Mouse (Mus musculus) heart, postnatal 4 days (tissue): ENCODE data around the gene Krtap4-7. TPM values are rescaled to one million over a fixed set of nuclear protein-coding genes. Genes with fewer than 3 reads are reported as not detected.
"Not testable (repeated sequence)": the region's sequence is repeated elsewhere in the genome, so short reads cannot be mapped to it uniquely, and the experiment has no call there.

Experiments used
- DNase-seq: peaks from one replicate; pipeline ENCODE4 v3.0.0; 2021
- total RNA-seq, 2 experiments: library from RNA; stranded (reverse); gene quantifications; 2 replicates each; pipeline ENCODE4 v1.2.3; 2021

The Krtap4-7 gene
- not detected for total RNA-seq

DNA sequence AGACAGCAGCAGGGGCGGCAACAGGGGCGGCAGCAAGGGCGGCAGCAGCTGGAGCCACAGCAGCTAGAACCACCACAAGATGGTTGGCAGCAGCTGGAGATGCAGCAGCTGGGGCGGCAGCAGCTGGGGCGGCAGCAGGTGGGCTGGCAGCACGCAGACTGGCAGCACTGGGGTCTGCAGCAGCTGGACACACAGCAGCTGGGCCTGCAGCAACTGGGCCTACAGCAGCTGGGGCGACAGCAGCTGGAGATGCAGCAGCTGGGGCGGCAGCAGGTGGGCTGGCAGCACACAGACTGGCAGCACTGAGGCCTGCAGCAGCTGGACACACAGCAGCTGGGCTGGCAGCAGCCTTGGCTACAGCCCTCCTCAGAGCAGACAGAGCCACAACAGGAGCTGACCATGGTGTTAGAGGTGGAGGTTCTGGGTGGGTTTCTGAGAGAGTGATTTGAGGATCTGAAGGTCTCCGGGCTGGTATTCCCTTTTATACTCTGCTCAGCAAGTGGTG lies at the start of gene Krtap4-7:
Krtap4-7 (minus strand) TSS at position 455 of the 505 bp plus-strand sequence.
- DNase-seq = not testable (repeated sequence)

DNA sequence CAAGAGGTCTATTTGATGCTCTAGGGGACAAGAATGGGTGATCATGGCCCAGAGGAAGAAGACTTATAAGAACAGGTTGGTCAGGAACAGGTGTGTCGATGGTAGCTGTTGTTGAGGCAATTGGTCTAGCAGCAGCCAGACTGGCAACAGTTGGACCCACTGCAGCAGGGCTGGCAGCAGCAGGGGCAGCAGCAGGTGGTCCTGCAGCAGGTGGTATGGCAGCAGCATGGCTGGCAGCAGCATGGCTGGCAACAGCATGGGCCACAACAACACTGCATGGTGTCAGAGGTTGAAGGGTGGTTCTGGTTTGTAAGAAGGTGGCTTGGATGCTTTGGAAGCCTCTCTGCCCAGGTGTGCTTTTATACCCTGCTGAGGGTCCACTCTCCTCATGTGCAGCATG lies 46.6 kb upstream of the Krtap4-7 start, which contains the start of gene Gm14190:
Gm14190 (minus strand) TSS at position 278 of the 400 bp plus-strand sequence.
- no peak for DNase-seq

DNA sequence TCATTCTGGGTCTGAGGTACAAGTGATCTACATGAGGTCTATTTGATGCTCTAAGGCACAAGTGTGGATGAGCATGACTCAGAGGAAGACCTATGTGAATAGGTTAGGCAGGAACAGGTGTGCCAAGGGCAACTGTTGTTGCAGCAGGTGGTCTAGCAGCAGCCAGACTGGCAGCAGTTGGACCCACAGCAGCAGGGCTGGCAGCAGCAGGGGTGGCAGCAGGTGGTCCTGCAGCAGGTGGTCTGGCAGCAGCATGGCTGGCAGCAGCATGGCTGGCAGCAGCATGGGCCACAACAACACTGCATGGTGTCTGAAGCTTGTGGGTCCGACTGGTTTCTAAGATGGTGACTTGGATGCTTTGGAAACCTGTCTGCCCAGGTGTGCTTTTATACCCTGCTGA lies 41.3 kb upstream of the Krtap4-7 start:
- DNase-seq = not testable (repeated sequence)

DNA sequence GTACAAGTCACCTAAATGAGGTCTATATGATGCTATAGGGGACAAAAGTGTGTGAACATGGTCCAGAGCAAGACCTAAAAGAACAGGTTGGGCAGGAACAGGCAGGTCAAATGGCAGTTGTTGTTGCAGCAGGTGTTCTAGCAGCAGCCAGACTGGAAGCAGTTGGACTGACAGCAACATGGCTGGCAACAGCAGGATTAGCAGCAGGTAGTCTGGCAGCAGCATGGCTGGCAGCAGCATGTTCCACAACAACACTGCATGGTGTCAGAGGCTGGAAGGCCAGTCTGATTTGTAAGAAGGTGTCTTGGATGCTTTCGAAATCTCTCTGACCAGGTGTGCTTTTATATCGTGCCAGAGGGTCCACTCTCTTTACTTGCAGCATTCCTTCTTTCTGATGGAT lies 39.6 kb upstream of the Krtap4-7 start:
- no peak for DNase-seq

DNA sequence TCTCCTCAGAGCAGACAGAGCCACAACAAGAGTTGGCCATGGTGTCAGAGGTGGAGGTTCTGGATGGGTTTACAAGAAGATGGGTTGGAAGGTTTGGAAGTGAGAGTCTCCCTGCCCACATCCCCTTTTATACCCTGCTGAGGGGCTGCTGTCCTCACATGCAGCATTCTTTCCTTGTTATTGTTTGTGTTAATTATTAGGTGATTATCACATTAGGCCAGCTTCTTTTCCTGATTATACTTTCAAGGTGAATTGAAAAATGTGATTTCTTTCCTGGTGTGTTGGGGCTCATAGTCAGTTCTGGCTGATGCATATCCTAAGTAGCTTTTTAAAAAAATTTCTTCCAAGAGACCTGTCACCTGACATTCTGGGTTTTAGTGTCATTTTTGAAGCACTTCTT lies 22.0 kb upstream of the Krtap4-7 start, which contains the start of gene Krtap4-6:
Krtap4-6 (minus strand) TSS at position 101 of the 400 bp plus-strand sequence.
- no peak for DNase-seq

DNA sequence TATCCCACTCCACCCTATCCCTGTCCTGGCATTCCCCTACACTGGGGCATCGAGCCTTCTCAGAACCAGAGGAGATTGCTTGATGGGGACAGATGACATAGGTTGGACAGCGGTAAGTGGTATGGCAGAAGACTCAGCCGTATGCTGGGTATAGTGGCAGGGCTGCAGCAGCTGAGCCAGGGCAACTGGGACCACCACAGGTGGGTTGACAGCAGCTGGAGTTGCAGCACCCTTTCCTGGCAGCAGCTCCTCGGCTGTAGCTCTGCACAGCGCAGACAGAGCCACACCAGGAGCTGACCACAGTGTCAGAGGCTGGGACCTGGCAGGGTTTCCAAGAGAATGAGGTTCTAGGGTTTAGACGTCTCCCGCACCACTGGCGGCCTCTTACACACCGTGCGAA lies 18.9 kb upstream of the Krtap4-7 start:
- DNase-seq = no peak

DNA sequence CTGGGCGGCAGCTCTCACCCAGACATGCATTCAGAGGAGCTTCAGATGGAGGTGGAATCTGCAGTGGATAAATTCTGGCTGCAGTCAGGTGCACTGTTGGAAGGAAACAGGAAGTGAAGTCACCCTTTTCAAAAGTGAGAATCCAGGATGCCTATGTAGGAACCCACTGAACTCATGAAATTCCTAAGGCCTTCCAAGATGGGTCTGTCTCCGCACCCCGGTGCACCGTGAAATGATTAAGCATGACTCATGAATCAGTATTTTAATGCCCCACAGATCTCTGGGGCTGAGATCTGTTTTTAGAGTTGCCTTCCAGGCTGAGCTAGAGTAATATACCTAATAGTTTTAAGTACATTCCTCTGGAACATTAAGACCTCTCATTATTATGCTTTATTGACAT lies 15.4 kb upstream of the Krtap4-7 start:
- DNase-seq = no peak

DNA sequence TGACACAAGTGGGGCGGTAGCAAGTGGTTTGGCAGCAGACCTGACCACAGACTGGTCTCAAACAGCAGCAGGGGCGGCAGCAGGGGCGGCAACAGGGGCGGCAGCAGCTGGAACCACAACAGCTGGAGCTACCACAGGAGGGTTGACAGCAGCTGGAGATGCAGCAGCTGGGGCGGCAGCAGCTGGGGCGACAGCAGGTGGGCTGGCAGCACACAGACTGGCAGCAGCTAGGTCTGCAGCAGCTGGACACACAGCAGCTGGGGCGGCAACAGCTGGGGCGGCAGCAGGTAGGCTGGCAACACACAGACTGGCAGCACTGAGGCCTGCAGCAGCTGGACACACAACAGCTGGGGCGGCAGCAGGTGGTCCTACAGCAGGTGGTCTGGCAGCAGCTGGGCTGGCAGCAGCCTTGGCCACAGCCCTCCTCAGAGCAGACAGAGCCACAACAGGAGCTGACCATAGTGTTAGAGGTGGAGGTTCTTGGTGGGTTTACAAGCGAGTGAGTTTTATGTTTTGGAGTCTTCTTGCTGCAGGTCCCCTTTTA lies 14.7 kb upstream of the Krtap4-7 start, which contains the start of gene Gm11563:
Gm11563 (minus strand) TSS at position 494 of the 544 bp plus-strand sequence.
- DNase-seq = not testable (repeated sequence)

DNA sequence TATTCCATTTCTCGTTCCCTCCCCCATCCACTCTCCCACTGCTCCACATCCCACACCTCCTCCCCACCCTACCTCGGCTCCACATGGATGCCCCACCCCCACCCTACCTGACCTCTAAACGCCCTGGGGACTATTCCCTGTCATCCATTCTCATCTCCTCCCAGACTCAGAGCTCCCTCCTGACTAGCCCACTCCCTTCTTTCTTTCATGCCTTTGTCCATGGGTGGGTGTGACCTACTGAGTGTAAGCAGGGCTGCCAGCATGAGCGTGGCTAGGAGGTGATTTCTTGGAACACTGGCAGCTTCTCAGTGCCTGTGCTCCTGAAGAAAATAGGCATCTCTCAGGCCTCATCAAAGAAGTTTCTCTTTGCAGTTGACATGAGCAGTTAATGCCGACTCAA lies 13.2 kb upstream of the Krtap4-7 start:
- no peak for DNase-seq

DNA sequence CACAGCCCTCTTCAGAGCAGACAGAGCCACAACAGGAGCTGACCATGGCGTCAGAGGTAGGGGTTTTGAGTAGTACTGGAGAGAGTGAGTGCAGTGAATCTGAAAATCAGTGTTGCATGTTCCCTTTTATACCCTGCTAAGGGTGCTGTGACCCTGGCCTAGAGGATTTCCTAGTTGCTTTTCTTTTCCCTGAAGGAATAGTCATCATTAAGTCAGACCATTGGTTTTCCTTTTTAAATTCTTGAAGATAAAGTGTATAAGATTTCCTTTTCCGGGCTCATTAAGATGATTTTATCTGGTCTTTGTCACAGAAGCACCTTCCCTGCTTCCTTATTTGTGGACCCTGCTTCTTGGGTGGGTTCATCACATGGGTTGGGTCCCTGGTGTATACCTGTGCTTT lies 6.2 kb upstream of the Krtap4-7 start, which contains the start of gene Gm11555:
Gm11555 (minus strand) TSS at position 101 of the 400 bp plus-strand sequence.
- no peak for DNase-seq

DNA sequence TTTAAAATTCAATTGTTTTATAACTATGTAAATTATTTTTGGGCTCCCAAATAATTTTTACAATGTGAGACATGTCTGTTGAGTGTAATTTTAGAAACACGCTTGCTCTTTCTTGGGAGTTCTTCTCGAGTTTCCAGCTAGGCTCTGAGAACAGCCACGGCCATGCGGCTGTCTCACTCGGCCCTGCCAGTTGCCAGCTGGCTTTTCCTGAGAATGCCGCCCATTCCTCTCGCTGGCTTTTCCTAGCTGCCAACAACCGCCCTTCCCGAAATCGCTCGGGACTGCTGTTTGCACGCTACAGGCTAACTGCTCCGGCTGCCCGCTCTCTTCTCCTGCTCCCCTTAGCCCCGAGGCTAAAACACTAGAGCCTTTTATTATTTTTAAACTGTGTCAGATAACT lies 2.6 kb upstream of the Krtap4-7 start:
- DNase-seq = no peak

DNA sequence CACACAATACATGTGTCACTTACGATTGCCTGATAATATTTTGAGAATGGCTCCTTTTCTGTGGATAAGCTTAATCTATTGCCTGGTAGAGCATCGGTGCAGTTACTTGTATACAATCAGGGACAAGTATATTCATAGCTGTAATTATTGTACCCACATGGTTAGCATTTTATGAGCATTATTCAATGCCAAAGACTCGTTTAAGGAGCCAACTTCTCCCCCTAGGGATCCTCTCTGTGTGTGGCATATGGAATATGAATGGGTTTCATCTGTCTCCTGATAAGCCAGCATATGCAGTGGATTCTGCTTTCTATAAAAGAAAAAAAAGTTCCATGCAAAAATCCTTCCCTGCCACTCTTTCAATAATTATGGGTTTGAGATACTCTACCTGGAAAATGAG lies 462 bp upstream of the Krtap4-7 start:
- no peak for DNase-seq

DNA sequence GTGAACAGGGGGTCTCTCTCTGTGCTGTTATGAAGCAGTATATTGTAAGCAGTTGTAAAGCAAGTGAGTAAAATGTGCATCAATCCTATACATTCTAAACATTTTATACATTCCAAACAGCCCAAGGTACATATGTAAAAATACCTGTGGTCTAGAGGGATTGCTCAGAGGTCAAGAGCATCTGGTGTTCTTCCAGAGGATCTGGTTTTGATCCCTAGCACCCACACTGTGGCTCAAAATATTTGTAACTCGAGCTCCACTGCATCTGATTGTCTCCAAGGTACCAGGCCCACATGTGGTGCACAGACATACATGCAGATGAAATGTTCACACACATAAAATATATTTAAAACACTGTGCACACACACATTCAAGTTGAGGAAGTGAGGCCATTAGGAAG lies 3.0 kb downstream of the Krtap4-7 start:
- no peak for DNase-seq

DNA sequence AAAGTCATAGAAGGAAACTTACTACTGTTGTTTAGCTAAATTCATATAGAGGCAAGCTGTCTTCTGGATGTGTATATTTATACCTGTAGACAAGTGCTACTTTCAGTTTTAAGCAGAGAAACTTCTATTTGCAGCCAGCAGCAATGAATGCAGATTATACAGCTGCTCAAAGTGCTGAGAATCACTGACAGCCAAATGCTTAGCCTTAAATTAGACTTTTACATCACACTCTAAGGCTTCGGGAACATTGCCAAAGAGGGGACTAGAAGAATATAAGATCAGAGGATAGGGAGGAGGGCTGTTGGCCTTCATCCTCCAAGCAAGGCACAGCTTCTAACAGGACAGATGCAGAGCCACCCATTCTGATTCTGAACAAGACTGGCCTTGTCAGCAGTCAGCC lies 6.8 kb downstream of the Krtap4-7 start:
- no peak for DNase-seq

DNA sequence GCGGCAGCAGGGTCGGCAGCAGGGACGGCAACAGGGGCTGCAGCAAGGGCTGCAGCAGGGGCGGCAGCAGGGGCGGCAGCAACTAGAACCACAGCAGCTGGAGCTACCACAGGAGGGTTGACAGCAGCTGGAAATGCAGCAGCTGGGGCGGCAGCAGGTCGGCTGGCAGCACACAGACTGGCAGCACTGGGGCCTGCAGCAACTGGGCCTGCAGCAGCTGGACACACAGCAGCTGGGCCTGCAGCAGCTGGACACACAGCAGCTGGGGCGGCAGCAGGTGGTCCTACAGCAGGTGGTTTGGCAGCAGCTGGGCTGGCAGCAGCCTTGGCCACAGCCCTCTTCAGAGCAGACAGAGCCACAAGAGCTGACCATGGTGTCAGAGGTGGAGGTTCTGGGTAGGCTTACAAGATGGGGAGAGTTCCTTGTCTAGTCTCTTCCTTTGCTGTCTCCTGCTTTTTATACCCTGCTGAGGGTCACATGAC lies 9.2 kb downstream of the Krtap4-7 start, which contains the start of gene Krtap4-2:
Krtap4-2 (minus strand) TSS at position 432 of the 482 bp plus-strand sequence.
- DNase-seq = no peak

DNA sequence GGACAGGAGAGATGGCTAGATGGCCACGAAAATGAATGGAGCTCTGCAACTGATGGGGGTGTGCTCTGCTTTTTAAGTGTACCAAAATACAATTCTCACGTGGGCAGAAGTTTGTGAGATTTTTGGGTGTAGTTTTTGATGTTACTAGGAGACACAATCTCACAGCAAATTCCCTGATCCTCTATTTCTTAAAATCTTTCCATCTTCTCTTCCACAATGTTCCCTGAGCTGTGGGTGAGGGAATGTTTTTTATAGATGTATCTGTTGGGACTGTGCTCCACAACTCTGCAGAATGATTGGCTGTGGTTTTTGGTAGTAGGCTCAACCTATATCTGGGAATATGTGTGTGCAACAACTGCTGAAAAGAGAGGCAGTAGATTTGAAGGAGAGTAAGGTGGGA lies 10.6 kb downstream of the Krtap4-7 start:
- no peak for DNase-seq

DNA sequence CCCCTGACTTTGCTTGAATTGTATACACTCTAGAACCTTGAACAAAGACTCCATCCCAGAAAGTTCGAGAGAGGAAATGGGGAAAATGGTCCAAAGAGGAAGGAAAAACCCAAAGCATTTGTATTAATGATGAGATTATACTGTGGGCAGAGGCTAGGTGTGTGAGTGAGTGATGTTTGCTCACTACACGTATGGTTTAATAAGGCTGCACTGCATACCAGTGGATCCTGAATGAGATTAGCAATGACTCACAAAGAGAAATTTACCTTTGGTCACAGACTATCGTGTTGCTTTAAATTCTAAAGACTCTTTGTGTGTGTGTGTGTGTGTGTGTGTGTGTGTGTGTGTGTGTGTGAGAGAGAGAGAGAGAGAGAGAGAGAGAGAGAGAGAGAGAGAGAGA lies 13.0 kb downstream of the Krtap4-7 start:
- no peak for DNase-seq

DNA sequence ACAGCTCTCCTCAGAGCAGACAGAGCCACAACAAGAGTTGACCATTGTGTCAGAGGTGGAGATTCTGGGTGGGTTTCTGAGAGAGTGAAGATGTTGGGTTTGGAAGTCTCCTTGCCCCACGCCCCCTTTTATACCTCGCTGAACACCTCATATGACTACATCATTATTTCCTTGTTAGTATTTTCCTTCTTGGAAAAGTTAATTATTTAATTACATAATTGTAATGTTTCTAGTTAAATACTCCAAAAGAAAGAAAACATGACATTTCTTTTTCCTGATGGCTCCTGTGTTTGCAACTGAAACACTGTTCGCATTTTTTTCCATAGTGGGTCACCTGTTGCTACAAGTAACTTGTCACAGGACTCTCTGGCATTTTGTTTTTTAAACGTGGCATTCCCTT lies 15.8 kb downstream of the Krtap4-7 start, which contains the start of gene Krtap4-1:
Krtap4-1 (minus strand) TSS at position 101 of the 400 bp plus-strand sequence.
- no peak for DNase-seq

DNA sequence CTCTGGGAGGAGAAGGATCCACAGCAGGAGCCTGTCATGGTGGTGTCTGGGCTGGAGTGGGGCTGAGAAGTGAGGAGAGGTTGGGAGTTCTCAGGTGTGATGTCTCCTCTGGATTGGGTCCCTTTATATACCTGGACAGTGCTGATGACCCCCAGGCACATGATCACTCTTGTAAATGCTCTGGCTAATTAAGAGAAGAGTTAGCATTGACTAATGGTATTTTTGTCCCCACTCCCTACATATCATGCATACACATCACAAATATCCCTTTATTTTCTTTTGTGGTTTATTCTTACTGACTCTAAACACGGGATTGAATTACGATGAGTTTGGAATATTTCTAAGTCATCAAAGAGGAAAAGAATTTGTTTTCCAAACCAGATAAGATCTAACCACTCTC lies 23.6 kb downstream of the Krtap4-7 start, which contains the start of gene Gm11562:
Gm11562 (minus strand) TSS at position 101 of the 400 bp plus-strand sequence.
- no peak for DNase-seq

DNA sequence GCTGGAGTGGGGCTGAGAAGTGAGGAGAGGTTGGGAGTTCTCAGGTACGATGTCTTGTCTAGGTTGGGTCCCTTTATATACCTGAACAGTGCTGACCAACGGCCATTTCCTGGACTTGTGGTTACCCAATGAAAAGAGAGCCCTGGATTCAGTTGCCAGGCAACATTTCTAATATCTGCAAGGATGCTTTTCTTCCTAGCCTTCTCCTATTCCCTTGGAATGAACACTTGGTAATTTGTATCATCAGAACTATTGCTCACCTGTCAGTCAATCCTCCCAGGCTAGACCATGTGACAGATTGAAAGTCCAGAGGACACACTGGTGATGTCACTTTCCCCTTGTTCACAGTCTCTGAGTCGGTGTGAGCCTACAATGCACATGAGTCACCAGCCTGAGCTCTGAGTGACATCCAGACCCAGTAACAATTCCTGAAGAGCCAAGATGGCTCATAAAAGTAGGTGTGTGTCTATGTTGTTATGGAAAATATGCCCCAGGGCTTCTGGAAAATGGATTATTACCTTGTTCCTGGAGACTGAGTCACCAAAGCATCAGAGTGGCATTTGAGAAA lies 29.0 kb downstream of the Krtap4-7 start, which contains the start of gene Krtap2-4:
Krtap2-4 (minus strand) TSS at position 51 of the 568 bp plus-strand sequence.
- no peak for DNase-seq

DNA sequence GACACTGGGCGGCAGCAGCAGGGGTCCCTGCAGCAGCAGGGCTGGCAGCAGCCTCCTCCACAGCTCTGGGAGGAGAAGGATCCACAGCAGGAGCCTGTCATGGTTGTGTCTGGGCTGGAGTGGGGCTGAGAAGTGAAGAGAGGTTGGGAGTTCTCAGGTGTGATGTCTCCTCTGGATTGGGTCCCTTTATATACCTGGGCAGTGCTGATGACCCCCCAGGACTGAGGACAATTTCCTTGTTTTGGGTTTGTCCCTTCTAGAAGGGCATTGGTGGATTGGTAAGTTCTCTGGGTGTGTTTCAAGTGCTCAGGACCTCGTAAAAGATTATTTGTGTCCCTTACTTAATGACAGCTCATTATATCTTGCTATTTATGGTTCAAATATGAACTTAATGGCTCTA lies 33.8 kb downstream of the Krtap4-7 start, which contains the start of gene Gm11937:
Gm11937 (minus strand) TSS at position 101 of the 400 bp plus-strand sequence.
- DNase-seq = not testable (repeated sequence)

DNA sequence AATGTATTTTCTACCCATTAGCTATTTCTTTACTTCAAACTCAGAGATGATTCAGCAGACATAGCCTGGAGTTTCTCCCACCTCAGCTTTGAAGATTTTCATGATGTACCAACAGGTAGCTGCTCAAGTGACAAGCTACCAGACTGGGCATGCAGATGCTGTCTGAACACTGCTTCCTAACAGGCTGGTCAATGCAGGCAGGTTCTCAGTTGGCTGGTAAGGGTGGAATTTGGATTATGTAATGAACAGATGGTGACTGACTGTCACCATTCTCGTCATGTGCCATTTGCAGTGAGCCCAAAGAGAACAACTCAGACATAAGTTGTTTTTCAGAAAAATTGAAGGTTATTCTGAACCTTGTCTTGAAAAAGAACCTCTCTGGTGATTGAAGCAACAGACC lies 34.8 kb downstream of the Krtap4-7 start:
- no peak for DNase-seq

DNA sequence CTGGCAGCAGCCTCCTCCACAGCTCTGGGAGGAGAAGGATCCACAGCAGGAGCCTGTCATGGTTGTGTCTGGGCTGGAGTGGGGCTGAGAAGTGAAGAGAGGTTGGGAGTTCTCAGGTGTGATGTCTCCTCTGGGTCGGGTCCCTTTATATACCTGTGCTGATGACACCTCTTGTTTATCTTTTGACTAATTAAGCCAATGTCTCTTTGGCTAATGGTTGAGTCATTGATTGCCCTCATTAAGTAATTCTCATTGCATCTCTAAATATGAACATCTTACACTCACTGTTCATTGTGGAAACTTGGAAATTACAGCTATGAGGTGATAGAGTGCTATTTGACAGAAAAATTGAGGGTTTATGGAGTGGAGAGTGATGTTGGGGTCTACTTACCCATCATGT lies 40.7 kb downstream of the Krtap4-7 start, which contains the start of gene Gm11938:
Gm11938 (minus strand) TSS at position 101 of the 400 bp plus-strand sequence.
- not testable (repeated sequence) for DNase-seq
